8 mouse cellular contexts compared by ENCODE assay signal in genomic region chr8:94857011-94857345, GRCm38 (mm10). TPM values are rescaled to one million over a fixed set of nuclear protein-coding genes. Genes with fewer than 3 reads are reported as not detected.
DNase-seq lines count a peak whose midpoint lies in the region; ATAC-seq and TF ChIP-seq lines count a peak whose summit lies in the region.

No protein-coding gene starts in this region.

- TF ChIP-seq CTCF in liver, adult 2 months (IDR thresholded peaks at IDR 0.05; ENCODE audit: low read depth, low read length), result no peak

- H3K27ac ChIP-seq in liver, adult 2 months (replicated peaks; ENCODE audit: insufficient read depth, low read depth, low read length), result no peak overlapping the region
- H3K27ac ChIP-seq in forebrain, embryonic 11.5 days (ENCODE audit: low read depth, low read length), result no peak overlapping the region
- H3K27ac ChIP-seq in limb, embryonic 11.5 days (replicated peaks; ENCODE audit: low read depth, low read length), result no peak overlapping the region
- H3K27ac ChIP-seq in neural tube, embryonic 14.5 days (ENCODE audit: low read depth, low read length), result no peak overlapping the region

- no peak overlapping the region for H3K4me2 ChIP-seq in forebrain, embryonic 11.5 days (ENCODE audit: low read depth, low read length, severe bottlenecking)
- no peak overlapping the region for H3K4me2 ChIP-seq in limb, embryonic 11.5 days (ENCODE audit: low read depth, severe bottlenecking)
- H3K4me2 ChIP-seq in neural tube, embryonic 14.5 days (ENCODE audit: low read depth, low read length), result no peak overlapping the region

- peak; percentile 51 for DNase-seq in liver, adult 2 months (ENCODE audit: extremely low read depth, low read depth, low spot score)
- DNase-seq in liver (no peak), MN1 (ENCODE audit: low spot score) (no peak)
- no peak for DNase-seq in forebrain, embryonic 11.5 days (ENCODE audit: low spot score)
- no peak for DNase-seq in limb, embryonic 11.5 days (ENCODE audit: low spot score)
- DNase-seq in layer of hippocampus, adult 8-10 months (ENCODE audit: low spot score in 2 of 2), result no peak
- DNase-seq in spleen, postnatal 10 days (ENCODE audit: low spot score in 2 of 2), result no peak

- H3K27me3 ChIP-seq in liver, adult 2 months (ENCODE audit: control insufficient read depth, insufficient read depth, low read length), result no peaks in the 10 kb centered on the region
- no peaks in the 10 kb centered on the region for H3K27me3 ChIP-seq in forebrain, embryonic 11.5 days (ENCODE audit: control insufficient read depth, insufficient read depth, low read length)
- no peaks in the 10 kb centered on the region for H3K27me3 ChIP-seq in limb, embryonic 11.5 days (ENCODE audit: control insufficient read depth, insufficient read depth, low read length)
- H3K27me3 ChIP-seq in neural tube, embryonic 14.5 days (ENCODE audit: control insufficient read depth, insufficient read depth, low read length), result no peaks in the 10 kb centered on the region

- WGBS in liver, adult 2 months, result 12% methylated on average over 5 of the region's 5 CpGs
- 32% methylated on average over 5 of the region's 5 CpGs for WGBS in forebrain, embryonic 11.5 days
- WGBS in limb, embryonic 11.5 days, result 35% methylated on average over 5 of the region's 5 CpGs
- WGBS in neural tube, embryonic 14.5 days, result 34% methylated on average over 5 of the region's 5 CpGs

- TF ChIP-seq POLR2A in liver, adult 2 months (IDR thresholded peaks at IDR 0.05; ENCODE audit: extremely low read depth, insufficient read depth, low read length), result no peak

- H3K79me2 ChIP-seq in liver, adult 2 months (ENCODE audit: control insufficient read depth, insufficient read depth, low read length), result peaks cover 8% of the 10 kb centered on the region

- no peaks in the 10 kb centered on the region for H3K9me3 ChIP-seq in forebrain, embryonic 11.5 days (ENCODE audit: control insufficient read depth, low read length)
- no peaks in the 10 kb centered on the region for H3K9me3 ChIP-seq in limb, embryonic 11.5 days (ENCODE audit: control insufficient read depth, low read length)
- no peaks in the 10 kb centered on the region for H3K9me3 ChIP-seq in neural tube, embryonic 14.5 days (ENCODE audit: control insufficient read depth, low read length)

- peak overlapping the region; percentile 40; the same call in 1 of the 2 replicates for H3K9ac ChIP-seq in liver, adult 2 months (ENCODE audit: low read depth, low read length)
- H3K9ac ChIP-seq in forebrain, embryonic 11.5 days (ENCODE audit: low read length), result no peak overlapping the region; the same call in 1 of the 2 replicates
- H3K9ac ChIP-seq in limb, embryonic 11.5 days (ENCODE audit: low read length), result no peak overlapping the region
- H3K9ac ChIP-seq in neural tube, embryonic 14.5 days (replicated peaks; ENCODE audit: low read depth, low read length), result no peak overlapping the region

- no peak overlapping the region for H3K4me3 ChIP-seq in liver, adult 2 months (ENCODE audit: insufficient read depth, low read depth, low read length)
- peak overlapping the region; percentile 95; the same call in 1 of the 2 replicates for H3K4me3 ChIP-seq in forebrain, embryonic 11.5 days (ENCODE audit: low read depth, low read length)
- peak overlapping the region; percentile 96 for H3K4me3 ChIP-seq in limb, embryonic 11.5 days (ENCODE audit: low read depth, low read length)
- peak overlapping the region; percentile 97 for H3K4me3 ChIP-seq in neural tube, embryonic 14.5 days (ENCODE audit: low read depth, low read length)

- no peaks in the 10 kb centered on the region for H3K4me1 ChIP-seq in liver, adult 2 months (ENCODE audit: control insufficient read depth, insufficient read depth, low read length)
- peaks cover 2% of the 10 kb centered on the region; the same call in 1 of the 2 replicates for H3K4me1 ChIP-seq in forebrain, embryonic 11.5 days (replicated peaks; ENCODE audit: control insufficient read depth, insufficient read depth, low read length)
- 0 out of 2 replicates have a peak, but pooled peaks cover 3% of the 10 kb centered on the region for H3K4me1 ChIP-seq in limb, embryonic 11.5 days (ENCODE audit: control insufficient read depth, insufficient read depth, low read length)
- H3K4me1 ChIP-seq in neural tube, embryonic 14.5 days (ENCODE audit: control insufficient read depth, insufficient read depth, low read length), result peaks cover 6% of the 10 kb centered on the region; the same call in 1 of the 2 replicates

- H3K36me3 ChIP-seq in liver, adult 2 months (ENCODE audit: control insufficient read depth, insufficient read depth, low read length), result peaks cover 23% of the 10 kb centered on the region
- H3K36me3 ChIP-seq in forebrain, embryonic 11.5 days (ENCODE audit: control insufficient read depth, insufficient read depth, low read length), result no peaks in the 10 kb centered on the region; the same call in 1 of the 2 replicates
- peaks cover 6% of the 10 kb centered on the region; the same call in 1 of the 2 replicates for H3K36me3 ChIP-seq in limb, embryonic 11.5 days (ENCODE audit: control insufficient read depth, insufficient read depth, low read length)
- H3K36me3 ChIP-seq in neural tube, embryonic 14.5 days (ENCODE audit: control insufficient read depth, insufficient read depth, low read length), result peaks cover 16% of the 10 kb centered on the region; the same call in 1 of the 2 replicates

- no peak; the same call in 1 of the 2 replicates for ATAC-seq in forebrain, embryonic 11.5 days (replicated peaks; ENCODE audit: low FRiP score)
- ATAC-seq in limb, embryonic 11.5 days (ENCODE audit: insufficient number of reproducible peaks, low FRiP score, low TSS enrichment, low read depth), result 0 out of 2 replicates have a peak, but pooled peaks have one; percentile 8
- ATAC-seq in neural tube, embryonic 14.5 days (ENCODE audit: low read depth), result peak; percentile 39

RNA-seq across cellular contexts. Expression of gene Polr2c, which starts 0.3 kb away (rescaled TPM):
- total RNA-seq in liver, adult 2 months (2014; rRNA removed), result 27.4 and 31.7 TPM in 2 replicates
- polyA plus RNA-seq in liver, adult 2 months (2012; rRNA removed), result 44.1 and 47.3 TPM in 2 replicates
- polyA plus RNA-seq in forebrain, embryonic 11.5 days (2014; fragmentation: Nextera tagmentation; extraction: Ambion mirVana), result 156 and 173 TPM in 2 replicates
- polyA plus RNA-seq in limb, embryonic 11.5 days (2014; fragmentation: Nextera tagmentation; extraction: Ambion mirVana), result 178 and 189 TPM in 2 replicates
- 118 TPM in 2 replicates for polyA plus RNA-seq in neural tube, embryonic 14.5 days (2014; fragmentation: Nextera tagmentation; extraction: Ambion mirVana)
- total RNA-seq in layer of hippocampus, adult 8-10 months (2022), result 10 to 100 TPM; 62.9 to 80.4 (median 72.9) TPM

RNA-seq across cellular contexts. Expression of gene Ciapin1, which starts 18.8 kb away (rescaled TPM):
- total RNA-seq in liver, adult 2 months (2014; rRNA removed), result 9.5 and 11.9 TPM in 2 replicates
- 48.9 and 57.3 TPM in 2 replicates for polyA plus RNA-seq in liver, adult 2 months (2012; rRNA removed)
- 144 and 152 TPM in 2 replicates for polyA plus RNA-seq in forebrain, embryonic 11.5 days (2014; fragmentation: Nextera tagmentation; extraction: Ambion mirVana)
- polyA plus RNA-seq in limb, embryonic 11.5 days (2014; fragmentation: Nextera tagmentation; extraction: Ambion mirVana), result 129 and 131 TPM in 2 replicates
- polyA plus RNA-seq in neural tube, embryonic 14.5 days (2014; fragmentation: Nextera tagmentation; extraction: Ambion mirVana), result 149 and 174 TPM in 2 replicates
- 10 to 100 TPM; 62.0 to 88.0 (median 71.0) TPM for total RNA-seq in layer of hippocampus, adult 8-10 months (2022)

RNA-seq across cellular contexts. Expression of gene Coq9, which starts 18.9 kb away (rescaled TPM):
- total RNA-seq in liver, adult 2 months (2014; rRNA removed), result 148 and 183 TPM in 2 replicates
- polyA plus RNA-seq in liver, adult 2 months (2012; rRNA removed), result 280 and 359 TPM in 2 replicates
- 53.7 and 60.5 TPM in 2 replicates for polyA plus RNA-seq in forebrain, embryonic 11.5 days (2014; fragmentation: Nextera tagmentation; extraction: Ambion mirVana)
- polyA plus RNA-seq in limb, embryonic 11.5 days (2014; fragmentation: Nextera tagmentation; extraction: Ambion mirVana), result 63.5 and 64.0 TPM in 2 replicates
- 62.3 and 67.1 TPM in 2 replicates for polyA plus RNA-seq in neural tube, embryonic 14.5 days (2014; fragmentation: Nextera tagmentation; extraction: Ambion mirVana)
- total RNA-seq in layer of hippocampus, adult 8-10 months (2022), result 10 to 100 TPM; 83.6 to 98.9 (median 87.1) TPM

RNA-seq across cellular contexts. Expression of gene Dok4, which starts 19.2 kb away (rescaled TPM):
- 0.83 and 1.5 TPM in 2 replicates for total RNA-seq in liver, adult 2 months (2014; rRNA removed)
- polyA plus RNA-seq in liver, adult 2 months (2012; rRNA removed), result 1.4 and 1.5 TPM in 2 replicates
- polyA plus RNA-seq in forebrain, embryonic 11.5 days (2014; fragmentation: Nextera tagmentation; extraction: Ambion mirVana), result 19.1 and 19.9 TPM in 2 replicates
- polyA plus RNA-seq in limb, embryonic 11.5 days (2014; fragmentation: Nextera tagmentation; extraction: Ambion mirVana), result 14.6 and 16.4 TPM in 2 replicates
- polyA plus RNA-seq in neural tube, embryonic 14.5 days (2014; fragmentation: Nextera tagmentation; extraction: Ambion mirVana), result 66.6 and 103 TPM in 2 replicates
- total RNA-seq in layer of hippocampus, adult 8-10 months (2022), result 10 to 100 TPM; 18.1 to 22.7 (median 19.8) TPM

RNA-seq across cellular contexts. Expression of gene Ccl17, which starts 46.7 kb away (rescaled TPM):
- total RNA-seq in liver, adult 2 months (2014; rRNA removed), result not detected in 2 replicates
- polyA plus RNA-seq in liver, adult 2 months (2012; rRNA removed), result 0.21 and 0.22 TPM in 2 replicates
- not detected in 2 replicates for polyA plus RNA-seq in forebrain, embryonic 11.5 days (2014; fragmentation: Nextera tagmentation; extraction: Ambion mirVana)
- not detected in 2 replicates for polyA plus RNA-seq in limb, embryonic 11.5 days (2014; fragmentation: Nextera tagmentation; extraction: Ambion mirVana)
- polyA plus RNA-seq in neural tube, embryonic 14.5 days (2014; fragmentation: Nextera tagmentation; extraction: Ambion mirVana), result 0.79 and 1.4 TPM in 2 replicates
- total RNA-seq in layer of hippocampus, adult 8-10 months (2022), result 10 to 100 TPM in 1 of 4 experiments, 1 to 10 TPM in 3; 3.7 to 10.8 (median 6.9) TPM
